Mouse (Mus musculus) erythroblast, adult 5-6 weeks (primary cell): ENCODE data around the gene Ap4m1. TPM values are rescaled to one million over a fixed set of nuclear protein-coding genes. Genes with fewer than 3 reads are reported as not detected.

Experiments used
- ATAC-seq: replicated peaks from 2 replicates; pipeline ENCODE4 v1.8.0; 2016; ENCODE audit warnings: moderate number of reproducible peaks, mild to moderate bottlenecking, moderate TSS enrichment, inconsistent platforms; ENCODE audit not compliant: poor library complexity, low FRiP score, severe bottlenecking
- total RNA-seq, 2 experiments: library from RNA; stranded (forward) in 1 of 2; stranded (reverse) in 1 of 2; fragments of 150-400 nt in 1 of 2; fragments of 200-764, 138-1000 nt in 1 of 2; gene quantifications; 2 replicates each; pipeline versions ENCODE4 v1.2.3 to v1.2.4; 2015 to 2017; ENCODE audit warnings: low replicate concordance in 2 of 2

Ap4m1 gene
- total RNA-seq (2015; ENCODE audit: low replicate concordance): 4.8 and 5.6 TPM in 2 replicates
- 7.9 and 12.5 TPM in 2 replicates for total RNA-seq (2017; ENCODE audit: low replicate concordance)

- ATAC-seq: peak; percentile 80
Measured at GRCm38 (mm10) chr5:138171695-138172491, at the start of gene Ap4m1, which contains the start of gene Mcm7. Gene Ap4m1 (plus strand): TSS chr5:138172002. Gene Mcm7 (minus strand): TSS chr5:138172422.

GRCm38 (mm10) chr5:138132425-138133064 lies 39.3 kb upstream of the Ap4m1 start:
- no peak for ATAC-seq

- no peak for ATAC-seq
Measured at GRCm38 (mm10) chr5:138137257-138137656, 34.5 kb upstream of the Ap4m1 start.

GRCm38 (mm10) chr5:138137935-138138549 lies 33.8 kb upstream of the Ap4m1 start:
- peak; percentile 87 for ATAC-seq

- ATAC-seq: no peak
Measured at GRCm38 (mm10) chr5:138138585-138138984, 33.2 kb upstream of the Ap4m1 start.

GRCm38 (mm10) chr5:138154390-138154789 lies 17.4 kb upstream of the Ap4m1 start:
- no peak for ATAC-seq

GRCm38 (mm10) chr5:138155443-138155976 lies 16.3 kb upstream of the Ap4m1 start, which contains the start of gene Zfp113:
Gene Zfp113 (minus strand): TSS chr5:138155744.
- ATAC-seq: peak; percentile 96

- ATAC-seq: no peak
Measured at GRCm38 (mm10) chr5:138160224-138160762, 11.5 kb upstream of the Ap4m1 start.

GRCm38 (mm10) chr5:138160842-138161665 lies 10.7 kb upstream of the Ap4m1 start, which contains the start of gene Cops6:
Gene Cops6 (plus strand): TSS chr5:138161071.
- peak; percentile 96 for ATAC-seq

GRCm38 (mm10) chr5:138163046-138163445 lies 8.8 kb upstream of the Ap4m1 start:
- ATAC-seq: no peak

GRCm38 (mm10) chr5:138163610-138164009 lies 8.2 kb upstream of the Ap4m1 start:
- ATAC-seq: no peak

- no peak for ATAC-seq
Measured at GRCm38 (mm10) chr5:138165594-138165993, 6.2 kb upstream of the Ap4m1 start.

- ATAC-seq: peak; percentile 83
Measured at GRCm38 (mm10) chr5:138170936-138171561, 753 bp upstream of the Ap4m1 start.

- no peak for ATAC-seq
Measured at GRCm38 (mm10) chr5:138173217-138173616, 1.4 kb downstream of the Ap4m1 start.

- peak; percentile 87 for ATAC-seq
Measured at GRCm38 (mm10) chr5:138186950-138187638, 15.3 kb downstream of the Ap4m1 start, which contains the start of the genes Taf6 and Cnpy4. Gene Taf6 (minus strand): TSS chr5:138187451. Gene Cnpy4 (plus strand): TSS chr5:138187485.

- ATAC-seq: peak; percentile 88
Measured at GRCm38 (mm10) chr5:138187661-138188306, 16.0 kb downstream of the Ap4m1 start.
